Mouse (Mus musculus): ENCODE results near the gene Tmpo.

The Tmpo gene

GRCm38 (mm10) chr10:91180761-91181460 is at the start of gene Tmpo:
TSS of gene Tmpo (minus strand) at chr10:91181315.
- DNase-seq (ENCODE audit: low read depth): no peak

- no peak for DNase-seq (ENCODE audit: low read depth)
These were observed 49.3 kb upstream of the Tmpo start for GRCm38 (mm10) chr10:91230400-91230799.

GRCm38 (mm10) chr10:91229518-91229961 is 48.4 kb upstream of the Tmpo start:
- no peak for DNase-seq (ENCODE audit: low read depth)

GRCm38 (mm10) chr10:91228924-91229517 is 47.9 kb upstream of the Tmpo start:
- no peak for DNase-seq (ENCODE audit: low read depth)

GRCm38 (mm10) chr10:91227034-91227433 is 45.9 kb upstream of the Tmpo start:
- no peak for DNase-seq (ENCODE audit: low read depth)

- DNase-seq (ENCODE audit: low read depth): no peak
These were observed 41.5 kb upstream of the Tmpo start for GRCm38 (mm10) chr10:91222398-91223236.

- no peak for DNase-seq (ENCODE audit: low read depth)
These were observed 28.0 kb upstream of the Tmpo start for GRCm38 (mm10) chr10:91208899-91209667.

- no peak for DNase-seq (ENCODE audit: low read depth)
These were observed 27.3 kb upstream of the Tmpo start for GRCm38 (mm10) chr10:91208461-91208860.

GRCm38 (mm10) chr10:91207275-91207674 is 26.2 kb upstream of the Tmpo start:
- DNase-seq (ENCODE audit: low read depth): peak; percentile 31

GRCm38 (mm10) chr10:91205632-91206031 is 24.5 kb upstream of the Tmpo start:
- DNase-seq (ENCODE audit: low read depth): no peak

GRCm38 (mm10) chr10:91200581-91200980 is 19.5 kb upstream of the Tmpo start:
- no peak for DNase-seq (ENCODE audit: low read depth)

GRCm38 (mm10) chr10:91199238-91199780 is 18.2 kb upstream of the Tmpo start:
- DNase-seq (ENCODE audit: low read depth): no peak

GRCm38 (mm10) chr10:91197704-91198103 is 16.6 kb upstream of the Tmpo start:
- no peak for DNase-seq (ENCODE audit: low read depth)

GRCm38 (mm10) chr10:91196778-91197177 is 15.7 kb upstream of the Tmpo start:
- no peak for DNase-seq (ENCODE audit: low read depth)

GRCm38 (mm10) chr10:91195680-91196079 is 14.6 kb upstream of the Tmpo start:
- no peak for DNase-seq (ENCODE audit: low read depth)

GRCm38 (mm10) chr10:91195091-91195490 is 14.0 kb upstream of the Tmpo start:
- no peak for DNase-seq (ENCODE audit: low read depth)

GRCm38 (mm10) chr10:91191851-91192250 is 10.7 kb upstream of the Tmpo start:
- no peak for DNase-seq (ENCODE audit: low read depth)

GRCm38 (mm10) chr10:91189476-91189875 is 8.4 kb upstream of the Tmpo start:
- no peak for DNase-seq (ENCODE audit: low read depth)

GRCm38 (mm10) chr10:91188684-91189287 is 7.7 kb upstream of the Tmpo start:
- no peak for DNase-seq (ENCODE audit: low read depth)

- peak; percentile 90 for DNase-seq (ENCODE audit: low read depth)
These were observed 6.8 kb upstream of the Tmpo start for GRCm38 (mm10) chr10:91187872-91188271.

- no peak for DNase-seq (ENCODE audit: low read depth)
These were observed 6.2 kb upstream of the Tmpo start for GRCm38 (mm10) chr10:91187349-91187748.
